Mouse (Mus musculus): Measurements from ENCODE around the gene Gm21304. TPM values are rescaled to one million over a fixed set of nuclear protein-coding genes. Genes with fewer than 3 reads are reported as not detected.

The Gm21304 gene
- polyA plus RNA-seq, 1 experiment from 2014 or later, result not detected

Other genes with a start within 250 kb of the Gm21304 start
- not detected in 2 replicates for gene Gm21293, start 25.5 kb upstream of the Gm21304 start, polyA plus RNA-seq (2015; fragmentation: Nextera tagmentation; extraction: Ambion mirVana)
- not detected in 2 replicates for gene Gm6763, start 17.0 kb upstream of the Gm21304 start, polyA plus RNA-seq (2015; fragmentation: Nextera tagmentation; extraction: Ambion mirVana)
- not detected in 2 replicates for gene Gm8764, start 8.5 kb upstream of the Gm21304 start, polyA plus RNA-seq (2015; fragmentation: Nextera tagmentation; extraction: Ambion mirVana)
- not detected in 2 replicates for gene Gm21312, start 8.5 kb downstream of the Gm21304 start, polyA plus RNA-seq (2015; fragmentation: Nextera tagmentation; extraction: Ambion mirVana)
- not detected in 2 replicates for gene Gm20765, start 17.0 kb downstream of the Gm21304 start, polyA plus RNA-seq (2015; fragmentation: Nextera tagmentation; extraction: Ambion mirVana)
- gene Gm4340, start 25.5 kb downstream of the Gm21304 start, polyA plus RNA-seq (2015; fragmentation: Nextera tagmentation; extraction: Ambion mirVana), result not detected in 2 replicates

Data from forebrain, embryonic 15.5 days (tissue).